Mouse (Mus musculus) cerebellum, postnatal 10 days (tissue): ENCODE data around the gene Cox6b2.

ENCODE experiments used
- DNase-seq, 2 experiments: peaks; one replicate each; pipeline ENCODE4 v3.0.0; 2021; ENCODE audit warnings: mixed read lengths in 2 of 2

The Cox6b2 gene

GRCm38 (mm10) chr7:4759670-4760069 is 6.8 kb upstream of the Cox6b2 start:
- no peak for DNase-seq

- peak; percentile 67 to 69 for DNase-seq
Observed at GRCm38 (mm10) chr7:4751971-4752820, 698 bp downstream of the Cox6b2 start.

GRCm38 (mm10) chr7:4749169-4749568 is 3.7 kb downstream of the Cox6b2 start:
- DNase-seq: no peak

- no peak for DNase-seq
Observed at GRCm38 (mm10) chr7:4748321-4748720, 4.6 kb downstream of the Cox6b2 start.

- no peak for DNase-seq
Observed at GRCm38 (mm10) chr7:4747156-4747899, 5.6 kb downstream of the Cox6b2 start.

- DNase-seq: no peak
Observed at GRCm38 (mm10) chr7:4746326-4746980, 6.4 kb downstream of the Cox6b2 start.

GRCm38 (mm10) chr7:4744886-4745285 is 8.0 kb downstream of the Cox6b2 start:
- no peak for DNase-seq

GRCm38 (mm10) chr7:4743354-4743753 is 9.5 kb downstream of the Cox6b2 start:
- no peak for DNase-seq

- no peak for DNase-seq
Observed at GRCm38 (mm10) chr7:4742482-4742819, 10.4 kb downstream of the Cox6b2 start.

GRCm38 (mm10) chr7:4741672-4742481 is 11.0 kb downstream of the Cox6b2 start:
- DNase-seq: peak; percentile 34 to 40

GRCm38 (mm10) chr7:4741151-4741550 is 11.7 kb downstream of the Cox6b2 start:
- DNase-seq: peak; percentile 82 to 84

GRCm38 (mm10) chr7:4740309-4740727 is 12.6 kb downstream of the Cox6b2 start:
- DNase-seq: peak in 1 of 2 experiments; percentile 42

GRCm38 (mm10) chr7:4739544-4740275 is 13.2 kb downstream of the Cox6b2 start, which contains the start of gene Kmt5c:
TSS of gene Kmt5c (plus strand) at chr7:4740115.
- peak; percentile 97 to 99 for DNase-seq

- DNase-seq: peak; percentile 26 to 36
Observed at GRCm38 (mm10) chr7:4739041-4739543, 13.8 kb downstream of the Cox6b2 start.

- no peak for DNase-seq
Observed at GRCm38 (mm10) chr7:4732968-4733392, 19.9 kb downstream of the Cox6b2 start.

GRCm38 (mm10) chr7:4731090-4731489 is 21.8 kb downstream of the Cox6b2 start:
- DNase-seq: no peak

- DNase-seq: no peak
Observed at GRCm38 (mm10) chr7:4725169-4725568, 27.7 kb downstream of the Cox6b2 start, which contains the start of gene Tmem150b. TSS of gene Tmem150b (minus strand) at chr7:4725249.

GRCm38 (mm10) chr7:4724359-4724758 is 28.5 kb downstream of the Cox6b2 start:
- no peak for DNase-seq

GRCm38 (mm10) chr7:4723508-4723907 is 29.4 kb downstream of the Cox6b2 start:
- DNase-seq: peak; percentile 67 to 69

GRCm38 (mm10) chr7:4719276-4719675 is 33.6 kb downstream of the Cox6b2 start:
- DNase-seq: no peak

- no peak for DNase-seq
Observed at GRCm38 (mm10) chr7:4716955-4717354, 35.9 kb downstream of the Cox6b2 start.
